Mouse (Mus musculus) bone marrow macrophage, adult 2 months (primary cell): ENCODE results near the gene H3f3a.

Experiments used
- CTCF ChIP-seq: IDR thresholded peaks from 2 replicates; pipeline ENCODE4 v1.5.1; 2012; ENCODE audit warnings: low read depth, mild to moderate bottlenecking, low read length, moderate library complexity
- POLR2A ChIP-seq: IDR thresholded peaks from 2 replicates; pipeline ENCODE4 v1.6.1; 2012; ENCODE audit warnings: mild to moderate bottlenecking, low read depth, low read length, borderline replicate concordance

- TF ChIP-seq POLR2A (no peak), CTCF (no peak)
Measured at GRCm38 (mm10) chr1:180763307-180763706, 50.4 kb downstream of the H3f3a start.
